Mouse (Mus musculus): ENCODE results near the gene Msx1. TPM values are rescaled to one million over a fixed set of nuclear protein-coding genes. Genes with fewer than 3 reads are reported as not detected.
"Not testable (repeated sequence)": the region's sequence is repeated elsewhere in the genome, so short reads cannot be mapped to it uniquely, and the experiment has no call there.

Msx1 gene
- 1 to 10 TPM; 3.5 to 4.4 TPM for total RNA-seq (2021)

- intact Hi-C loops (cut with DNase I), result loop anchor here (10.0 kb wide), 1 partner anchor 370 kb away; no protein-coding TSS in a partner anchor
Observed at GRCm38 (mm10) chr5:37824461-37824795, at the start of gene Msx1. Msx1 (minus strand) TSS chr5:37824583.

GRCm38 (mm10) chr5:37865471-37865870 lies 41.1 kb upstream of the Msx1 start:
- intact Hi-C loops (cut with DNase I), result no loop called here

More at GRCm38 (mm10) chr5:37824461-37824795, at the start of gene Msx1:
- peak; percentile 73 for DNase-seq

GRCm38 (mm10) chr5:37864309-37864708 lies 39.9 kb upstream of the Msx1 start:
- intact Hi-C loops (cut with DNase I), result no loop called here
- no peak for DNase-seq

More at GRCm38 (mm10) chr5:37865471-37865870, 41.1 kb upstream of the Msx1 start:
- DNase-seq, result peak; percentile 37

- DNase-seq, result no peak
- intact Hi-C loops (cut with DNase I), result no loop called here
Observed at GRCm38 (mm10) chr5:37860846-37861245, 36.5 kb upstream of the Msx1 start.

DNA sequence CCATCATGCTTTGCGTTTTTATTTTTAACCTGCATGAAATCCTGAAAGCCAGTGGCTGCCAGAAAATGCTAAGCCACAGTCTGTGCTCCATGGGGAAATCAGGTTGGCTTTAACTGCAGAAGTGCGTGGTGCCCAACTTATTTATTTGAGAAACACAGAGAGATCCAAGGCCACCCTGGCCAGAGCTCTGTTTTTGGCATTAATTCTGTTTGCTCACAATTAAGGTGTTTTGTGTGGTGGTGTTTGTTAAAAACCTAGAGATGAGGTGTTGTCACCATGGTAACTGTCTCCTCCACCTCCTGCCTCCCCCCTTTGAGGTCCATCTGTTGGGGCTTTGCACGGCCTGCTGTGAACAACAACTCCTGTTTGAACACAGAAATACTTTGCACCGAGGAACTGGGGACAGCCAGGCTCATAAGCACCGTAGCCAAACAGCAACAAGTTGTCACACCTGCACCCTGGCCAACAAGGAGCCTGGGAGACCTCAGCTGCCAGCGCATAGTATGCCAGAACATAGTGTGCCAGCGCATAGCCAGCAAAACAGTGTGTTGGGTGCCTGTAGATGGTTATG lies 35.9 kb upstream of the Msx1 start:
- peak; percentile 47 for DNase-seq
- intact Hi-C loops (cut with DNase I), result no loop called here

DNA sequence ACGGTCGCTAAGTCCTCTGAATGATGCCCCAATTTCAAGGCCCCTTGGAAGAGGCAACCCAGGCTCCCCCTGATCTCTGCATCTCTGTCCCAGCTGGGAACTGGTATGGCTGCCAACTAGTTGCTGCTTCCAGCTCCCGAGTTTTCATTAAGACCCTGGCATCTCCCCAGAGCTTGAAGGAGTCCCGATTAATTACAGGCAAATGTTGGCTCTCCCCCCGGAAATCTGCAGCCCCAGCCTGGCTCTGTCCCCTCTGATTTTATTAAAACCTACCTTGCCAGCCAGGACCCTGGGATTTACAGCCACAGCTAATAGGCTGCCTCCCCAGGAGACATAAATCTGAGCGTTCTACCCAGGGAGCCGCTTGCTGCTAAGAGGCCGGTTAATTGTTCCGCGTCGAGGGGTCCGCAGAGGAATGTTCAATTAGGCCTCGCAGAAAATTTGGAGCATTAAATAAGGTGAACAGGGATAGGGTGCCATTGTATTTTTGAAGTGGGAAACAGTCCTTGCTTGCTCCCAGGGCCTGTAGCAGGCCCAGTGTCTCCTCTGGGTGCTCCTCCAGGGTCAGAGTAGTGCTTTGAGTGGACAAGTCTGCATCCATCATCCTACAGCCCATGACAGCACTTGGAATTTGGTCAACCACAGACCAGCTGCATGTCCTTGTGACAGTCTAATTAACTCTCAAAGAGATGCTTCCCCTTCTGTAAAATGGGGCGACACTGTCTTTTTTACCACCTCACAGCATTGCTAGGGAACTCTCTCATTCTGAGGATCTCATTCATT lies 33.6 kb upstream of the Msx1 start:
- intact Hi-C loops (cut with DNase I), result no loop called here
- DNase-seq, result peak; percentile 87

GRCm38 (mm10) chr5:37856057-37856456 lies 31.7 kb upstream of the Msx1 start:
- no peak for DNase-seq
- intact Hi-C loops (cut with DNase I), result no loop called here

- no peak for DNase-seq
- intact Hi-C loops (cut with DNase I), result no loop called here
Observed at GRCm38 (mm10) chr5:37854233-37854632, 29.9 kb upstream of the Msx1 start.

DNA sequence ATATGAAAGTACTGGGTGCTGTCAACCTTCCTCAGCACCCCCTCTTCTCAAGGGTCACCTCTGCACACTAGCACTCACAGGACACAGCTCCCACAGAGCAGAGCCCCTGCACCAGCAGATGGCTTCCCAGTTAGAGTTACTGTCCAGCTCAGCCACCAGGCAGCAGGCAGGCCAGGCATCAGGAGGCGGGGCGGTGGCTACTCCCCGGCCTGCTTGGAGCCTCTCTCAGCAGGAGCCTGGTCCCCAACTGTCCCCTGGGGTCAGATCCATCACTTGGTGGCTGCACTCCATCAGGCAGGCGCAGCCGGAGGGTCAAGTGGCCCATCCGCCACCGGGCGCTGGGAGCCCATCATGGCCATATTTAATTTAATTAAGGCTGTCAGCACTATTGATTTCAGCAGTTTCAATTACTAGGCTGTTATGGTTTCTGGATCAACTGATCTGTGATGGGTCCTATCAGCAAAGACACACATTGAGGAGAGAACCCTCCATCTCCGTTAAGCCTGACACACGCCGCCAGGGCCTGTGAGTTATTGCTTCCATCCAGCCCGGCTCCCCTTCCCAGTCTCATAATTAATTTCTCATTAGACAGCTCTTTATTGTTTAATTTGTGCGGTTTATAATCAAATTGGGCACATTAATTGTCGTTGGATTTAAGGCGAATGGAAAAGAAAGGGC lies 27.1 kb upstream of the Msx1 start:
- no peak for DNase-seq
- intact Hi-C loops (cut with DNase I), result no loop called here

DNA sequence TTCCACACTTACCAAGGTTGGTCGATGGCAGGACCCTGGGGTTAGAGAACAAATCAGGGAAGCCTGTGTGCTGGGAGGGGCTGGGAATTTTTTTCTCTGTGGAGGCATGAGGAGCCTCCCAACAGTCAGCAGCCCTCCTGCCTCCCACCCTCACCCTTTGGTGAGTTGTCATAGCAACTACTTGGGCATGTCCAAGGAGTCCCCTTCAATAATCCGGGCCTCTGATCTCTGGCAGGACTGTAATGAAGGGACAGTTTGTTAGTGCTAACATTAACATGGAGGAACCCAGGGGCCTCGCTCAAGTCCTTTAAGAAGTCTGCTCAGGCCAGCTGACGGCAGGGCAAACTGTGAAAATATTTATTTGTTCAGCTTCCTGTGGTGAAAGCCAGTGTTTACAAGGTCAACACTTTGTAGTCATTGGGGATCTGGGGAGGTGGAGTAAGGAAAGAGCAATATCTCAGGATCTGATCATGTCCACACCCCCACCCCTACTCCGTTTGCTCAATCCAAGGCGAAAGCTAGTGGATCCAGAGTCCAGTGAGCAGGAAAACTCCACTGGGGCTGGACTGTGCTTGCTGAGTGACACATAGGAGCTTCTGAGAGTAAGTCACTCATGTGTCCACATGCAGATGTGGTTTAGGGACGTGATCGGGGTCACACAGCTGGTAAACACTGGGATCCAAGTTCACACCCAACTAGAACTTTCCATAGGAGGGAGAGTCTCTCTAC lies 24.8 kb upstream of the Msx1 start:
- intact Hi-C loops (cut with DNase I), result no loop called here
- DNase-seq, result no peak

GRCm38 (mm10) chr5:37836267-37836646 lies 11.9 kb upstream of the Msx1 start:
- no peak for DNase-seq
- intact Hi-C loops (cut with DNase I), result no loop called here

DNA sequence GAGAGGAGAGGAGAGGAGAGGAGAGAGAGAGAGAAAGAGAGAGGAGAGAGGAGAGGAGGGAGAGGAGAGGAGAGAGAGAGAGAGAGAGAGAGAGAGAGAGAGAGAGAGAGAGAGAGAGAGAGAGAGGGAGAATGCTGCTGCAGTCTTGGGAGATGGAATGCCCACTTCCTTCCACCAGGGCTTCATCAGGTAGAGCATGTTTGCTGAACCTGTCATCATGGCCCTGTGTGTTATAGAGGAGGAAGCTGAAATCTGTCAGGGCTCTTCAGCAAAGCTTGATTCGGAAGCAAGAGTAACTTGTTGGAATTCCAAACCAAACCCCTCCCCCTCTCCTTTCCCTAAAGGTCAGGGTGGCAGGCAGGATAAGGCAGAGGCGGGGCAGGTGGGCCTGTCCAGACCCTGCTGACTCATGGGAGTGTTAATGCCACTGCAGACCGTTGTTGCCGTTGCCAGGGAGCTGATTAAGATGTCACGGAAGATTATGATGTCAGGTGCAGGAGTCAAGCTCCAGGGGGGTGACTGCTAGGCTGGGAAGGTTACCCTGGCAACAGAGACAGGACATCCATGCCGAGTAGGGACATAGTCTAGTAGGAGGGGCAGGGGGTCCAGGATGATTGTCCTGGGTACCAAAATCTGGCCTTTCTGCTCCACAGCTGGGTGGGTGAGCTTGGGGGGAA lies 11.3 kb upstream of the Msx1 start:
- intact Hi-C loops (cut with DNase I), result no loop called here
- DNase-seq, result no peak

DNA sequence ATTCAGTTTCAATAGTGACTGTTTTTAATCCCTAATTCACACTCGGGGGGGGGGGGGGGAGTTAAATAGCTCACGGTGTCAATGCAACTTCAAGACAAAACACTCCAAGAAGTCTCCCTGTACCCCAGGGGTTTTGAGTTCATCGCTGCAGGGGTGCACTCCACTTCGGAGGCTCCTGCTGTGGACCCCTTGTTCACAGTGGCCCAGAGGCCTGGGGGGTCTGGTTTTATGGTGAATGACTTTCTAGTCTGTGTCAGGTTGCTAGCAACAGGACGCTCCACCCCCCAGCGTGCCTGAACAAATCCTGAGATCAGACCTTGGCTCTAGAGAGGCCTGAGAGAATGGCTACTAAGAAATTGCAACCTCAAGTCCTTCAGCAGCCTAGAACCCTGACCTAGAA lies 8.4 kb upstream of the Msx1 start:
- no peak for DNase-seq
- intact Hi-C loops (cut with DNase I), result no loop called here

GRCm38 (mm10) chr5:37832031-37832430 lies 7.6 kb upstream of the Msx1 start:
- intact Hi-C loops (cut with DNase I), result no loop called here
- DNase-seq, result no peak

DNA sequence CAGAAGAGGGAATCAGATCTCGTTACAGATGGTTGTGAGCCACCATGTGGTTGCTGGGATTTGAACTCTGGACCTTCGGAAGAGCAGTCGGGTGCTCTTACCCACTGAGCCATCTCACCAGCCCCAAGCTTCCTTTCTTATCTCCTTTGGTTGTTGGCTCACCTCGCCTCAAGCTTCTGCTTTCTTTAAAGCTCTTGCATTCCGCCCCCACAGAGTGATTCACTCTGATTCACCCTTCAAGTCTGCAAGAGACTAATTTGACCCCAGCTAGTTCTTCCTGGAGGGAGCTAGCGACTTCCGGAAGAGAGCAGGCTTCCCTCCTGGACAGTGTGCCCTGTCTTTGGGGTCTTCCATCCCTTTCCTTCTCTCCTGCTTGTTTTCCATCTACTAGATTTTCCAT lies 6.1 kb upstream of the Msx1 start:
- DNase-seq; intact Hi-C loops (cut with DNase I): not testable (repeated sequence)

- intact Hi-C loops (cut with DNase I), result loop anchor here (5.0 to 10.0 kb wide), 2 partner anchors 252 to 365 kb away; no protein-coding TSS in a partner anchor
- no peak for DNase-seq
Observed at GRCm38 (mm10) chr5:37829926-37830325, 5.5 kb upstream of the Msx1 start.

- DNase-seq, result no peak
- intact Hi-C loops (cut with DNase I), result loop anchor here (5.0 to 10.0 kb wide), 2 partner anchors 253 to 366 kb away; no protein-coding TSS in a partner anchor
Observed at GRCm38 (mm10) chr5:37829296-37829670, 4.9 kb upstream of the Msx1 start.

GRCm38 (mm10) chr5:37828591-37829295 lies 4.4 kb upstream of the Msx1 start:
- intact Hi-C loops (cut with DNase I), result loop anchor here (5.0 to 10.0 kb wide), 2 partner anchors 254 to 366 kb away; no protein-coding TSS in a partner anchor
- DNase-seq, result no peak

DNA sequence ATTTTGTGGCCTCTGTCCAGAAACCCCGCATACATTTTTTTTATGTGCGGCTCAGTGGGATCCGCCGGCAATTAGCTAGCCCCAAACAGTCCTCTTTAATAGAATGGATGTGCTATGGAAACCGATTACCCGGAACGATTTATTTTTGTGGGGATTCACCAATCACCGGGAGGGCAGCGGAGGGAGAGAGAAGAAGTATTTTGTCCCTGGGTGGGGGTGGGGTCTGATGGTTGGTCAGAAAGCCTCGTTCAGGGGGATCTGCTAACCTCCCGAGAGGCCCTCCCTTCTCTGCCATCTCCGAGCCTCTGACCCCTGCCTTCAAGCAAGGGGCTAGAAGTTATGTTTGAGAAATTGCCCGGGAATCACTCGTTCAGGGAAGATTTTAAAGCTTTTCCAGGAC lies 3.6 kb upstream of the Msx1 start:
- intact Hi-C loops (cut with DNase I), result loop anchor here (5.0 to 10.0 kb wide), 2 partner anchors 254 to 367 kb away; no protein-coding TSS in a partner anchor
- no peak for DNase-seq

DNA sequence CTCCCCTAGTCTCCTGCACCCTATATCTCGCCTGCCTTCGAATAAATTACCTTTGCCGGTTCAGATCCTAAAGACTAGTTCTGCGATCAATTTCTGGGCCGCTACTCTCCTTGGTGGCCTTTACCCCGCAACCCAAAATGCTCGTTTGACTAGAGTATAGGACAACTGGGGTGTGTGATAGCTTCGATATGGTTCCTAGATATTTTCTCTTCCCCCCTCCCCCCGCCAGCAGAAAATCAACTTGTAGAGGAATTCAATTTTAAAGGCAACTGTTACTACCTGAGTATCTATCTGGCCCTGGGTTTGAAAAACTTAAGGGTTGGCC lies 3.2 kb upstream of the Msx1 start:
- intact Hi-C loops (cut with DNase I), result loop anchor here (5.0 to 10.0 kb wide), 2 partner anchors 255 to 367 kb away; no protein-coding TSS in a partner anchor

More for the DNA sequence above, 3.2 kb upstream of the Msx1 start:
- DNase-seq, result no peak
